Mouse (Mus musculus) MEL (cell line): ENCODE measurements around the gene Gm28729. TPM values are rescaled to one million over a fixed set of nuclear protein-coding genes. Genes with fewer than 3 reads are reported as not detected.
A peak's percentile ranks its signal among the peaks of the same experiment; 100 is the strongest.

ENCODE experiments used
- DNase-seq: peaks from one replicate; pipeline ENCODE4 v3.0.0; 2011; ENCODE audit warnings: low read depth, low spot score
- H3K27ac ChIP-seq: 2 replicates; pipeline ENCODE4 v1.5.1; 2012; ENCODE audit warnings: low read depth, mild to moderate bottlenecking, control low read depth, low read length, moderate library complexity; ENCODE audit not compliant: control insufficient read depth
- H3K27me3 ChIP-seq, 2 experiments: fragments of 150-350 bp in 1 of 2; sonication (generic) in 1 of 2; 2 replicates each; pipeline ENCODE4 v1.6.1; 2012; ENCODE audit warnings: low read length in 2 of 2, mild to moderate bottlenecking in 2 of 2, improper control_type of control experiment in 1 of 2, moderate library complexity in 1 of 2; ENCODE audit not compliant: insufficient read depth in 2 of 2, control insufficient read depth in 1 of 2
- H3K36me3 ChIP-seq, 2 experiments: 2 replicates each; pipeline ENCODE4 v1.6.1; 2012 to 2014; ENCODE audit warnings: low read length in 2 of 2, improper control_type of control experiment in 1 of 2, inconsistent platforms in 1 of 2, mild to moderate bottlenecking in 1 of 2; ENCODE audit not compliant: insufficient read depth in 2 of 2, control insufficient read depth in 1 of 2
- H3K4me1 ChIP-seq, 2 experiments: fragments of 150-350 bp in 1 of 2; sonication (generic) in 1 of 2; 2 replicates each; pipeline ENCODE4 v1.6.1; 2012; ENCODE audit warnings: low read length in 2 of 2, improper control_type of control experiment in 1 of 2, mild to moderate bottlenecking in 1 of 2; ENCODE audit not compliant: insufficient read depth in 2 of 2, control insufficient read depth in 1 of 2
- H3K4me3 ChIP-seq, 2 experiments: fragments of 150-350 bp in 1 of 2; sonication (generic) in 1 of 2; 2 replicates each; pipeline ENCODE4 v1.5.1; 2012; ENCODE audit warnings: low read depth in 2 of 2, low read length in 2 of 2, mild to moderate bottlenecking in 2 of 2, moderate library complexity in 2 of 2, control low read depth in 1 of 2, improper control_type of control experiment in 1 of 2; ENCODE audit not compliant: control insufficient read depth in 1 of 2, insufficient read depth in 1 of 2
- H3K79me2 ChIP-seq: 2 replicates; pipeline ENCODE4 v1.6.1; 2012; ENCODE audit warnings: mild to moderate bottlenecking, low read length, moderate library complexity; ENCODE audit not compliant: control insufficient read depth, poor library complexity, insufficient read depth
- H3K9ac ChIP-seq: 2 replicates; pipeline ENCODE4 v1.6.1; 2012; ENCODE audit warnings: low read depth, mild to moderate bottlenecking, control low read depth, low read length, moderate library complexity; ENCODE audit not compliant: control insufficient read depth, poor library complexity, severe bottlenecking
- H3K9me3 ChIP-seq: fragments of 150-350 bp; sonication (generic); replicated peaks from 2 replicates; pipeline ENCODE4 v1.6.1; 2012; ENCODE audit warnings: mild to moderate bottlenecking, low read length, improper control_type of control experiment, moderate library complexity; ENCODE audit not compliant: insufficient read depth
- CTCF ChIP-seq, 3 experiments: IDR thresholded peaks in 2 of 3; conservative IDR thresholded peaks in 1 of 3; 2 replicates each; pipeline ENCODE4 v1.5.1; 2011 to 2012; ENCODE audit warnings: low read length in 3 of 3, low read depth in 2 of 3, mild to moderate bottlenecking in 2 of 3, improper control_type of control experiment in 1 of 3, inconsistent platforms in 1 of 3, mixed read lengths in 1 of 3, moderate library complexity in 1 of 3; ENCODE audit not compliant: control insufficient read depth in 1 of 3, insufficient read depth in 1 of 3, poor library complexity in 1 of 3, severe bottlenecking in 1 of 3
- GATA1 ChIP-seq: IDR thresholded peaks from 2 replicates; pipeline ENCODE4 v1.6.1; 2011; ENCODE audit warnings: low read depth, low read length, improper control_type of control experiment
- HCFC1 ChIP-seq: IDR thresholded peaks from 2 replicates; pipeline ENCODE4 v1.6.1; 2012; ENCODE audit warnings: low read depth, mild to moderate bottlenecking, inconsistent platforms, low read length, improper control_type of control experiment, moderate library complexity
- KAT2A ChIP-seq: conservative IDR thresholded peaks from 2 replicates; pipeline ENCODE4 v1.6.1; 2012; ENCODE audit warnings: low read depth, low read length, improper control_type of control experiment, inconsistent platforms
- MAFK ChIP-seq: IDR thresholded peaks from 2 replicates; pipeline ENCODE4 v1.6.1; 2011; ENCODE audit warnings: low read depth, mild to moderate bottlenecking, low read length, improper control_type of control experiment, borderline replicate concordance
- MEF2A ChIP-seq: IDR thresholded peaks from 2 replicates; pipeline ENCODE4 v1.6.1; 2014; ENCODE audit warnings: low read depth, mild to moderate bottlenecking, inconsistent platforms, low read length, improper control_type of control experiment; ENCODE audit not compliant: poor library complexity, insufficient replicate concordance, severe bottlenecking; ENCODE audit errors: extremely low read depth
- NELFE ChIP-seq: IDR thresholded peaks from 2 replicates; pipeline ENCODE4 v1.6.1; 2011; ENCODE audit warnings: low read depth, low read length, improper control_type of control experiment
- NRF1 ChIP-seq: IDR thresholded peaks from 2 replicates; pipeline ENCODE4 v1.6.1; 2014; ENCODE audit warnings: low read depth, mild to moderate bottlenecking, inconsistent platforms, low read length, improper control_type of control experiment, moderate library complexity; ENCODE audit not compliant: poor library complexity, insufficient read depth, severe bottlenecking
- RAD21 ChIP-seq: IDR thresholded peaks from 2 replicates; pipeline ENCODE4 v1.6.1; 2011; ENCODE audit warnings: mild to moderate bottlenecking, low read depth, low read length, improper control_type of control experiment
- SMC3 ChIP-seq: IDR thresholded peaks from 2 replicates; pipeline ENCODE4 v1.6.1; 2011; ENCODE audit warnings: low read depth, low read length, improper control_type of control experiment
- TBP ChIP-seq: IDR thresholded peaks from 2 replicates; pipeline ENCODE4 v1.8.0; 2011; ENCODE audit warnings: low read depth, low read length, improper control_type of control experiment
- UBTF ChIP-seq: IDR thresholded peaks from 2 replicates; pipeline ENCODE4 v1.6.1; 2012; ENCODE audit warnings: low read depth, mild to moderate bottlenecking, inconsistent platforms, low read length, improper control_type of control experiment, moderate library complexity, borderline replicate concordance; ENCODE audit not compliant: insufficient read depth
- USF2 ChIP-seq, 2 experiments: IDR thresholded peaks; 2 replicates each; pipeline ENCODE4 v1.6.1; 2011 to 2012; ENCODE audit warnings: improper control_type of control experiment in 2 of 2, low read length in 2 of 2, borderline replicate concordance in 1 of 2, inconsistent platforms in 1 of 2, low read depth in 1 of 2, mild to moderate bottlenecking in 1 of 2; ENCODE audit not compliant: insufficient read depth in 1 of 2
- polyA plus RNA-seq, 2 experiments: library from polyadenylated mRNA; stranded (reverse) in 1 of 2; unstranded in 1 of 2; fragments of >175 nt in 1 of 2; fragments of >200 nt in 1 of 2; gene quantifications; 2 replicates each; pipeline versions ENCODE4 v1.2.1 to v1.2.4; 2012; ENCODE audit warnings: low replicate concordance in 2 of 2, low read depth in 1 of 2; ENCODE audit not compliant: insufficient read length in 2 of 2, insufficient read depth in 1 of 2, missing spikeins in 1 of 2
- total RNA-seq: library from RNA; depleted of rRNA; stranded (reverse); fragments of 300-350 nt; gene quantifications from 2 replicates; pipeline ENCODE4 v1.2.3, GENCODE M21; 2012

The Gm28729 gene
- total and polyA plus RNA-seq, 3 experiments: not detected

GRCm38 (mm10) chr9:96554095-96554494, 29.0 kb upstream of the Gm28729 start:
- Histone ChIP-seq H3K9me3 (no peaks in the 10 kb centered on the region), H3K27ac (no peak overlapping the region), H3K4me3 (no peak overlapping the region), H3K36me3 (peaks cover 3 to 5% of the 10 kb centered on the region in 2 experiments; a peak in 3 of 4 replicates), H3K79me2 (no peaks in the 10 kb centered on the region), H3K9ac (no peak overlapping the region), H3K4me1 (no peaks in the 10 kb centered on the region), H3K27me3 (no peaks in the 10 kb centered on the region)
- TF ChIP-seq RAD21 (peak; percentile 7), SMC3 (peak; percentile 22; the same call in 1 of the 2 replicates), NELFE (no peak), CTCF (IDR thresholded peaks at IDR 0.05 in 2 of 3, conservative IDR thresholded peaks at IDR 0.05 in 1 of 3; ENCODE audit: control insufficient read depth in 1 of 3, insufficient read depth in 1 of 3, low read depth in 2 of 3, low read length in 3 of 3, poor library complexity in 1 of 3, severe bottlenecking in 1 of 3) (peak in 1 of 3 experiments; percentile 23; a peak in 1 of 6 replicates), USF2 (IDR thresholded peaks at IDR 0.05; ENCODE audit: borderline replicate concordance in 1 of 2, insufficient read depth in 1 of 2, low read depth in 1 of 2, low read length in 2 of 2) (no peak), MEF2A (no peak), TBP (no peak), MAFK (no peak)
- no peak for DNase-seq

DNA sequence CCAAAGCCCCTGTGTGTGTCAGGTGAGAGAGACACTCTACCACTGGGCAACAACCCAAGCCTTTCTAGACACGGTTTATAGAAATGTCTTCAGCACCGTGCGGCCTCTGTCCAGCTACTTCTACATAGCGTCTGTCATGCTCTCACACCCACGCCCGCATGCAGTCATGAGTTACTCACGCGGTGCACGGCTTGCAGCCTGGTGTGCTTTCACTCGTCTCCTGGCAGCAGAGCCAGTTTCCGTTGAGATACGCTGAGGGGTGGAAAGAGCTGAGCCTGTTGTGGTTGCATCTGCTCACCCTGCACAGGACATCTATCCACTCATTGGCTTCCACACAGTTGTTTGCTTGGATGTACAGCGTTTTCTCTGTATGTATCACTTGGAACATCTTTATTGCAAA, 20.3 kb upstream of the Gm28729 start:
- no peak overlapping the region for H3K27ac ChIP-seq
- no peaks in the 10 kb centered on the region for H3K79me2 ChIP-seq
- H3K4me3 ChIP-seq: no peak overlapping the region
- H3K9ac ChIP-seq: no peak overlapping the region
- TF ChIP-seq UBTF (no peak), NRF1 (no peak), GATA1 (no peak), NELFE (no peak), HCFC1 (no peak), KAT2A (no peak), SMC3 (no peak)
- TF ChIP-seq, all 39 proteins: peak for 0
- H3K4me1 ChIP-seq: no peaks in the 10 kb centered on the region
- DNase-seq: no peak
- H3K27me3 ChIP-seq: no peaks in the 10 kb centered on the region
- no peaks in the 10 kb centered on the region for H3K9me3 ChIP-seq
- H3K36me3 ChIP-seq: peaks cover 0 to 17% of the 10 kb centered on the region in 2 experiments; a peak in 2 of 4 replicates
